Mouse (Mus musculus) neural tube, embryonic 12.5 days (tissue): ENCODE data around the gene Cbx4. TPM values are rescaled to one million over a fixed set of nuclear protein-coding genes. Genes with fewer than 3 reads are reported as not detected.
A peak's percentile ranks its signal among the peaks of the same experiment; 100 is the strongest.

Source experiments
- ATAC-seq: fragments of 200-750 bp; cut with Nextera tagmentation; 2 replicates; pipeline ENCODE4 v1.8.0; 2017; ENCODE audit warnings: low read depth, mild to moderate bottlenecking, moderate TSS enrichment, moderate library complexity; ENCODE audit not compliant: low FRiP score
- H3K27ac ChIP-seq: fragments of 300-500 bp; sonication (generic); 2 replicates; pipeline ENCODE4 v1.5.1; 2016
- H3K27me3 ChIP-seq: fragments of 300-500 bp; sonication (generic); replicated peaks from 2 replicates; pipeline ENCODE4 v1.6.1; 2016; ENCODE audit warnings: mild to moderate bottlenecking
- H3K36me3 ChIP-seq: fragments of 300-500 bp; sonication (generic); 2 replicates; pipeline ENCODE4 v1.6.1; 2016; ENCODE audit warnings: mild to moderate bottlenecking
- H3K4me1 ChIP-seq: fragments of 300-500 bp; sonication (generic); 2 replicates; pipeline ENCODE4 v1.6.1; 2016
- H3K4me2 ChIP-seq: fragments of 300-500 bp; sonication (generic); replicated peaks from 2 replicates; pipeline ENCODE4 v1.6.1; 2016; ENCODE audit warnings: mild to moderate bottlenecking
- H3K4me3 ChIP-seq: fragments of 300-500 bp; sonication (generic); 2 replicates; pipeline ENCODE4 v1.5.1; 2016
- H3K9ac ChIP-seq: fragments of 300-500 bp; sonication (generic); 2 replicates; pipeline ENCODE4 v1.6.1; 2016; ENCODE audit warnings: mild to moderate bottlenecking
- H3K9me3 ChIP-seq: fragments of 300-500 bp; sonication (generic); 2 replicates; pipeline ENCODE4 v1.6.1; 2016; ENCODE audit warnings: mild to moderate bottlenecking
- WGBS: fragments of 180-500 bp; shearing (Covaris S2); methylation state at CpG from one replicate; pipeline ENCODE4 v1.1.7; 2016; 5-methylcytosine and 5-hydroxymethylcytosine counted together
- polyA plus RNA-seq: library from polyadenylated mRNA; unstranded; fragments of >200 nt; fragmentation: Nextera tagmentation; extraction: Ambion mirVana; gene quantifications from 2 replicates; pipeline ENCODE4 v1.2.1, GENCODE M21; 2016

Cbx4 gene
- 12.5 and 12.7 TPM in 2 replicates for polyA plus RNA-seq

DNA sequence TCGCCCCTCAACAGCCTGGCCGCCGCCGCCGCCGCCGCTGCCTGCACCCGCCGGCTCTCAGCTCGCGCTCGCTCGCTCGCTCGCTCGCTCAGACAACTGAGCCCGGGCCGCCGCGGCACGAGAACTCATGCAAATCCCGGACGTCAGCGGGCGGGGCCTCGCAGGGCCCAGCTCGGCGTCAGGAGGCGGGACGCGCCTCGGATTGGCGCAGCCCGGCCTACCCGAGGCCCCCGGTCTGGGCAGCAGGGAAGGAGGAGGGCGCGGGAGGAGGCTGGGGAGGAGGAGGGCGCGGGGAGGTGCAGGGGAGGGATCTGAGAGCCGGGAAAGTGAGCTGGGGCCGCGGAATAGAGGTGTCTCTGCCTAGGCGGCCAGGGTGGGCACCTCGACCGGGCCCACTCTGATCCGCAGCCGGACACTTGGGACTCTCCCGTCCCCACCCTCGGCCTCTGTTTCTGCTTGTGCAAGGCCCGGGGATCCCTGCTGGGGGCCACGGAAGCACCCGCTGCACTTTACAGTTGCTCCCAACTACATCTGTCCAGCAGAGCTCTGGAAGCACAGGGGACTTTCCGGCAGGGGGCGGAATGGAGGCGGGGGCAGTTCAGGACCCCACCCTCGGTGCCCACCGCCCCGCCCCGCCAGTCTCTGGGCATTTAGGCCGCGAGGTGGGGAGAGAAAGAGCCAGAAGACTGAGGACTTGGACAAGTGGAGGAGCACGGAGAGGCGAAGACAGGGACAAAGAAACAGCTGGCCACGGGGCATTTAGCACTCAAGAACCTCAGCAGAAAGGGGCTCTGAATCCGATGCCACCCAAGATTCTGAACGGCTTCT lies at the start of gene Cbx4:
Gene Cbx4 (minus strand): TSS at position 78 of the 828 bp plus-strand sequence.
- Histone ChIP-seq H3K4me1 (peaks cover 64% of the 10 kb centered on the region), H3K36me3 (peaks cover 2% of the 10 kb centered on the region), H3K27ac (peak within 1 kb of the TSS; percentile 98), H3K9ac (peak within 1 kb of the TSS; percentile 96), H3K4me3 (peak within 1 kb of the TSS; percentile 79), H3K27me3 (peaks cover 79% of the 10 kb centered on the region), H3K9me3 (no peaks in the 10 kb centered on the region), H3K4me2 (peak within 1 kb of the TSS; percentile 70)
- ATAC-seq: peak; percentile 86
- 1% methylated on average over 62 of the region's 67 CpGs for WGBS

DNA sequence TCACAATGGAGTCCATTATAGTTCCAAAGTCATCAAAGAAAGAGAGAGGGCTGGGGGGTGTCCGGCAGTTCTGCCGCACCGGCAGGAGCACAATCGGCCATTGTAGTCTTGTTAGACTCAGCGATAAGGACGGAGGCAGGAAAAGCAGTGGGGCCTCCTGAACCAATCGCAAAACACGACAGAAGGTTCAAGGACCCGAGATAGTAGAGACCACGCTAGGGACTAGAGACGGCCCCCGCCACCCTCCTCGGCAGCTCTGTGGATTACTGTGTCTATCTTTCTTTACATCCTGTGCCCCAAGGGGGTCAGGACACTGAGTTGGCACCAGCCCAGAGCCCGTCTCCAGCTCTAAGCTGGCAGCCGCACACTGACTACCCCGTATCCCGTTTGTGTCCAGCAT lies 48.6 kb upstream of the Cbx4 start:
- Histone ChIP-seq H3K4me1 (peaks cover 15% of the 10 kb centered on the region), H3K9me3 (no peaks in the 10 kb centered on the region), H3K27ac (no peak overlapping the region), H3K9ac (no peak overlapping the region), H3K4me3 (no peak overlapping the region), H3K4me2 (peak overlapping the region; percentile 38), H3K27me3 (peaks cover 4% of the 10 kb centered on the region; the same call in 1 of the 2 replicates), H3K36me3 (no peaks in the 10 kb centered on the region)
- no peak for ATAC-seq
- 24% methylated on average over 17 of the region's 17 CpGs for WGBS

DNA sequence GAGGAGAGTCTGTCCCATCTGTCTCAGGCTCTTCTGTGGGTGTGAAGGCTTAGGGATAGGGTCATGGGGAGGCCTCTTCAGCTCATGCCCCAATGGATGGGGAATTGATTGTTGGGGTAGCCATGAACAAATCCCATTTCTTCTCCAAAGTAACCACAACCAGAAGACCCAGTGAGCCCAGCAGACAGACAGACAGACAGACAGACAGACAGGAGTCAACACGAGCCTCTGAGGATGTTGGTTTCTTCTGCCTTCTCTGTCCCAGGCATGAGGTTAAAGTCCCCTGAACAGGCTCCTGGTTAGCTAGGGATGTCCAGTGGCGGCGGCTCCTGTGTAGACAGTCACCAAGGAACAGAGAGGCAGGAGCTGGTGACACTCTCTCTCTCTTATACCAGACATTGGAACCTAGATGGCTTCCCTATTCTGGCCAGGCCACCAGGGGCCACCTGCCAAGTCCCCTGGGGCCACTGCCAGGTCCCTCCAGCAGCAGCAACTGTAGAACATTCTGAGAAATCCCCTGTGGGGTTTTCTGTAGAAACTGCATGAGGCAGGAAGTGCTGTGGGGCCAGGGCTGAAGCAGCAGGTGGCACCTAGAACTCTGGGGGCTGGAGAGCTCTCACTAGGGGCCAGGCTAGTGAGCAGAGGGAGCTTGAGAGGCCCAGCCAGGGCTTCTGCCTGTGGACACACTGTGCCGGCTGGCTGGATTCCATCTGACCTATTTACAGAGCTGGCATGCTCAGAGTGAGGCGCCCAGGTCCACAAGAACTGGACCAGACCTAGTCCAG lies 47.6 kb upstream of the Cbx4 start:
- H3K4me2 ChIP-seq: no peak overlapping the region
- no peak overlapping the region for H3K9ac ChIP-seq
- 74% methylated on average over 5 of the region's 5 CpGs for WGBS
- peaks cover 13% of the 10 kb centered on the region for H3K27me3 ChIP-seq
- H3K36me3 ChIP-seq: no peaks in the 10 kb centered on the region
- no peak overlapping the region for H3K4me3 ChIP-seq
- H3K4me1 ChIP-seq: peaks cover 25% of the 10 kb centered on the region
- no peaks in the 10 kb centered on the region for H3K9me3 ChIP-seq
- H3K27ac ChIP-seq: no peak overlapping the region
- no peak for ATAC-seq

DNA sequence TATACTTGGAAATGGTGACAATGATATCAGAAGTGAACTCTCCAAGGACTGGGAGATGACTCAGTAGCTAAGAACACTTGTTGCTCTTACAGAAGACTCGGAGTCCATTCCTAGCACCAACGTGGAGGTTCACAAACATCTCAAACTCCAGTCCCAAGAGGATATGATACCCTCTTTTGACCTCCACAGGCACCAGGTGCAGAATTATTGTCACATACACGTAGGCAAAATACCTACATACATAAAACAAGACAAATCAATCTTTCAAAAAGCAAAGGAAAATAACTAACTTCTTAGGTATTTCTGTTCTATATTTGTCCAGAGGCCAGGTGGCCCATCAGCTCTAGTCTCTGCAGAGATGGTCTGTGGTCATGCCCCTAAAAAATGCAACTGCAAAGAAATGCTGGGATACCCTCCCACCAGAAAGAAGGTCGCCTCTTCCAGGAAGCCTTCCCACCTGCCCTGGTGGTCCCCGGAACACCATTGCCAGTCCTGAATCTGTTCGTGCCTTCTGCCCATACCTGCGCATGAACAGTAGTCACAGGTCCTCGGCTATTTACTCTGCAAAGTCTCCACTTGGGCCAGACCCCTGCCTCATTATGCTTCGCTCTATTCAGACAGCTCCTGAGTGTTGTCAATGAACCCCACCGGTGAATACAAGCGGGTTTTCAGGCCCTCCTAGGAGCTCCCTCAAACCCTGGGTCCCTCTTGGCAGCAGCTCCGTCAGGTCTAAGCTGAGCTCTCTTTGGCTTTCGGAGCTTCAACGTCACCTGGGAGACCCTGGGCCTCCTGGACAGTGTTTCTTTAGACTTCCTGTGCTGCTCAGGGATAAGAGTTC lies 46.4 kb upstream of the Cbx4 start:
- H3K9ac ChIP-seq: no peak overlapping the region
- H3K4me1 ChIP-seq: peaks cover 37% of the 10 kb centered on the region
- no peaks in the 10 kb centered on the region for H3K36me3 ChIP-seq
- peaks cover 19% of the 10 kb centered on the region for H3K27me3 ChIP-seq
- WGBS: 80% methylated on average over 14 of the region's 14 CpGs
- no peak overlapping the region for H3K4me3 ChIP-seq
- no peaks in the 10 kb centered on the region for H3K9me3 ChIP-seq
- H3K4me2 ChIP-seq: no peak overlapping the region
- no peak overlapping the region for H3K27ac ChIP-seq
- no peak for ATAC-seq

DNA sequence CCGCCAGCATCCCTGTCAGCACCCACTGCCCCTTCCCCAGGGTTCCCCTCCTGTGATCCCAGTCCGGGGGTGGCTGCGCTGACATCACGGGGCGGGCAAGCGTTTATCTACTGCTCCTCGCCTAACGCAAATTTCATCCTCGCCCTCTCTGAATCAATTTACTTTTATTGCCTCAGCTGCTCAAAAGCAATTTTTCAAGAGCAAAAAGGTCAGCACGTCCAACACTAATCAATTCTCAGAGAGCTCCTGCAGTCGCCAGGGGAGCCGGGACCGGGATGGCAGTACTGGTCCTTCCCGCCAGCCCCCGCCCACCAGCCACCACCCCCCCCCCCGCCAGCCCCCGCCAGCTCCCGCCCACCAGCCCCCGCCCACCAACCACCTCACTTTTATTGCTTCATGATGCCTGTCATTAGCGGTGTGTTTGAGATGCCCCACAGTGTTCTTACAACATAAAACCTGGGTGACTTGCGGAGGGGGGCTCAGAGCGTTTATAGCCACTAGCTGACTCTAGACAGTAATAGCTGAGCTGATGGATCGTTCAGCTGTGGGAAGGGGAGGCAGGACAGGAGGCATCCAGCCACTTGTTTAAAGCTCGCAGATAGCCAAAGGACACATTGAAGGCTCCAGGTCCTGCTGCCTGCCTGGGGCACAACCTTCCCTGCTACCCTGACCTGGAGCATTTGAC lies 44.2 kb upstream of the Cbx4 start:
- H3K4me1 ChIP-seq: peaks cover 57% of the 10 kb centered on the region
- peak overlapping the region; percentile 32; the same call in 1 of the 2 replicates for H3K27ac ChIP-seq
- 6% methylated on average over 24 of the region's 24 CpGs for WGBS
- ATAC-seq: peak; percentile 54
- peaks cover 19% of the 10 kb centered on the region for H3K27me3 ChIP-seq
- no peaks in the 10 kb centered on the region for H3K36me3 ChIP-seq
- H3K9me3 ChIP-seq: no peaks in the 10 kb centered on the region
- H3K4me2 ChIP-seq: peak overlapping the region; percentile 54
- no peak overlapping the region for H3K9ac ChIP-seq
- H3K4me3 ChIP-seq: 0 out of 2 replicates have a peak overlapping the region, but pooled peaks have one; percentile 10

DNA sequence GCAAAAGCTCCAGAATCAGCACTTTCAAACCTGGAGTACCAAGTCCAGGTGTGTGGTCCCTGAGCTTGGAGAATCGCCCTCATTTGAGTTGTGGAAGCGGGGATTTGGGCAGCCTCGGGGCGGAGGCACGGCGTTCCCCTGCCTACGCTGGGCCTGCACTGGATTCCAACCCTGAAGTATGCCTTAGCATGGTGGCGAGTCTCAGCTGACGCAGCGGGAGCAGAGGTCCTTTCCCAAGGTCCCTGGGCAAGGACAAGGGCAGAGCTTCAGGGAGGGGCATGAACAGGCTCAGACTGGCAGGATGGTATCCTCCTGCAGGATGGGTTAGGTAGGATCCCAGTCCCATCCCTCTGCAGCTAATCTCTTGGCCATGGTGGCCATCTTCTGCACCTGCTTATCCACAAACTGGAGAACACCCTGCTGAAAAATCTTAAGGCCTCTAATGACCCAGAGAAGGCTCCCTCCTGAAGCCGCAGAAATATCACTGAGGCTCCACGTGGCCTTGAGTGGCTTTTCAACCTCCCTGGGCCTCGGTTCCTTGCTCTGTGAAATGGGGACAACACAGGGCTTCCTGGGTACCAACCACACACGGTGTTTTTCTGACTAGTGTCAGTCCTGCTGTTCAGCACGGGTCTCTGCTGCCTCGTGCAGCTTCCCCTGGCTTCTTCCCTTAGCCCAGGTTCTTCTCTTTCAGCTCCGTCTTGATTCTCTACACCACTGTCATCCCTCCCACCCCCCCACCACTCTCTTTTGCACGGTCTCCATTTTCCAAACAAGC lies 43.4 kb upstream of the Cbx4 start:
- H3K4me3 ChIP-seq: 0 out of 2 replicates have a peak overlapping the region, but pooled peaks have one; percentile 2
- peak overlapping the region; percentile 54 for H3K4me2 ChIP-seq
- no peaks in the 10 kb centered on the region for H3K36me3 ChIP-seq
- H3K27ac ChIP-seq: peak overlapping the region; percentile 32; the same call in 1 of the 2 replicates
- 40% methylated on average over 18 of the region's 18 CpGs for WGBS
- no peak for ATAC-seq
- H3K9ac ChIP-seq: no peak overlapping the region
- no peaks in the 10 kb centered on the region for H3K9me3 ChIP-seq
- peaks cover 58% of the 10 kb centered on the region for H3K4me1 ChIP-seq
- H3K27me3 ChIP-seq: peaks cover 19% of the 10 kb centered on the region

DNA sequence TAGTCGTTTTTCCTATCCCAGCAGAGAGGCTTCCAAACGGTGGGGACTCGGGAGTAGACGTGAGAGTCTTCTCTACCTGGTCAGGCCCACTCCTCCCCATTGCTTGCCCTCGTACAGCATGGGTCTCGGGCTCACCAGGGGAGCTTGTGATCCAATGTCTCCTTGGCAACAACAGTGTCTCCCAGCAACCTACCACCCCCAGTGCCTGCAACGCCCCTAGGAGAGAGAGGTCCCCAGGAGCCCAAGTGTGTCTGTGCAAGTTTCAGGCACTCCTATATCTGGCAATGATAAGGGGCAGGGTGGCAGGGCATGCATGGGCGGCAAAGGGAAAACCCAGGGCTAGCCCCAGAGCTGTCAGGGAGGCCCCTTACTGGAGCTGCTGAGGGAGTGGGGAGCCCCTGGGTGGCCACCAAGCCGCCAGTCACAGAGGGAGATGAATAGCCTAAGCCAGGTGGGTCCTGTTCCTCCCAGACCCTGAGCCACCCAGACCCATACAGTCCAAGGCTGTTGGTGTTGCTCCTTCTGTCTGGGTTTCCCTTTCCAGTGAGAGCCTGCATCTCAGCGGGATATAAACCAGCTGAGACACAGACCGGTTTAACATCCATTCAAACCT lies 42.8 kb upstream of the Cbx4 start:
- 0 out of 2 replicates have a peak overlapping the region, but pooled peaks have one; percentile 12 for H3K4me2 ChIP-seq
- H3K4me3 ChIP-seq: no peak overlapping the region
- peaks cover 56% of the 10 kb centered on the region for H3K4me1 ChIP-seq
- 43% methylated on average over 11 of the region's 11 CpGs for WGBS
- 0 out of 2 replicates have a peak overlapping the region, but pooled peaks have one; percentile 38 for H3K9ac ChIP-seq
- H3K36me3 ChIP-seq: no peaks in the 10 kb centered on the region
- ATAC-seq: no peak
- H3K27ac ChIP-seq: no peak overlapping the region
- H3K27me3 ChIP-seq: peaks cover 19% of the 10 kb centered on the region
- H3K9me3 ChIP-seq: no peaks in the 10 kb centered on the region

DNA sequence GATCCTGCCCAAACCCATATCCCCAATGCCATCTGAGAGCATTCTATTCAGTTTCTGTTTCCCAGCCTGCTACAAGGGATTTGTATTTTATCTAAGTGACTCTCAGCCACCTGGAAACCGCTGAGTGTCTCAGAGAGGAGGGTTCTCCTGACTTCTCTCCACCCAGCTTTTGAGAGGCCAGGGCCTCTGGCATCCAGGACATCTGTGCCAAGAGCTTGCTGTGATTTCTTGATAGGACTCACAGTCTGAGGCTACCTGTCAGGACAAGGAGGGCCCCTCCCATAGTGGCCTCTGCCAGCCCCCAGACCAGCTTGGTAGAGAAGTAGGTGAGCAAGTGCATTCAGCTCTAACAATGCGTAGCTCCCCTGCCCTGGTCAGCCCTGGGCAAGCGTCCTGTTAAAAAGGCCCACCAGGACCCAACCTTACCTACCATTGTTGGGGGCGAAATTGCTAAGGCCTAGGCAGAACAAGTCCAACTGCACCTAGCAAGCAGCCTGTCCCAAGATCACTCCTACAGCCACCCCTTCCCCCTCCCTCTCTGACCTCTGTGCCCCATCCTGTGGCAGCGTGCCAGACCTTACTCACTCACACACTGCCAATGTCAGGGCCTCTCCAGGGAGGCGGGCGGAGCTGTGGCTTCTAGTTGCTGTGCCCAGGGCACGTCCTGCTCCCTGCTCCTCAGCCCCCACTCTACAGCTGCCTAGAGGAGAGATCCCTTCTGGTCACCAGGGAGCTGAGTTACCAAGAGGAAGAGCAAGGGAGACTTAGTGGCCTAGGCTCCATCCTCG lies 41.9 kb upstream of the Cbx4 start:
- 0 out of 2 replicates have a peak overlapping the region, but pooled peaks have one; percentile 20 for H3K4me2 ChIP-seq
- no peak overlapping the region for H3K27ac ChIP-seq
- H3K36me3 ChIP-seq: no peaks in the 10 kb centered on the region
- 61% methylated on average over 9 of the region's 9 CpGs for WGBS
- peak overlapping the region; percentile 38; the same call in 1 of the 2 replicates for H3K9ac ChIP-seq
- no peaks in the 10 kb centered on the region for H3K9me3 ChIP-seq
- no peak for ATAC-seq
- H3K27me3 ChIP-seq: peaks cover 19% of the 10 kb centered on the region
- no peak overlapping the region for H3K4me3 ChIP-seq
- H3K4me1 ChIP-seq: peaks cover 56% of the 10 kb centered on the region

DNA sequence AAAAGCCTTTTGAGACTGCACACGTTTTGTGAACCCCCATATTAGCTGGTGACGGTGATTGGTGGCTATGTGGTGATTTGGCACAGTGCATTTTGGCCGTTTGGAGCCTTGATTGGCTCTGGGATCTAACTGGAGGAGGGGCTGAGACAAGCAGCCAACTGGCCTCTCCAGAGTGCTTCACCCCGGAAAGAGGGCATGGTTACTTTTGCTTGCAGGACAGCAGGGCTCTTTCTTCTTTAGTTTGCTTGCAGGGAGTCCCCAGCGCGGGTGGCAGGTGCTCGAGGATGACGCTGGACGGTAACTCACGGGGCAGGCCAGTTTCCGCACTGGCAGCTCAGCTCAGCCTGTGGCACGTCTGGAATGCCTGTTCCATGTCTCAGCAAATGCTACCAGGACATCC lies 41.1 kb upstream of the Cbx4 start:
- H3K27ac ChIP-seq: no peak overlapping the region

More for the DNA sequence above, 41.1 kb upstream of the Cbx4 start:
- Histone ChIP-seq H3K9me3 (no peaks in the 10 kb centered on the region), H3K4me3 (no peak overlapping the region), H3K4me2 (no peak overlapping the region), H3K4me1 (peaks cover 56% of the 10 kb centered on the region), H3K9ac (no peak overlapping the region), H3K36me3 (no peaks in the 10 kb centered on the region), H3K27me3 (peaks cover 19% of the 10 kb centered on the region)
- WGBS: 24% methylated on average over 12 of the region's 12 CpGs
- no peak for ATAC-seq
